Mouse (Mus musculus) heart, adult 2 months (tissue): ENCODE data around the gene Dgkz.

Experiments
- CTCF ChIP-seq: fragments of 200-600 bp; IDR thresholded peaks from 2 replicates; pipeline ENCODE4 v1.8.1; 2022; ENCODE audit warnings: antibody characterized with exemption, mild to moderate bottlenecking, moderate library complexity
- EP300 ChIP-seq: fragments of 200-500 bp; IDR thresholded peaks from 2 replicates; pipeline ENCODE4 v1.6.1; 2011; ENCODE audit warnings: low read depth, low read length, control low read depth; ENCODE audit not compliant: insufficient read depth
- POLR2A ChIP-seq: fragments of 200-500 bp; IDR thresholded peaks from 2 replicates; pipeline ENCODE4 v1.6.1; 2011; ENCODE audit warnings: mild to moderate bottlenecking, low read depth, low read length, control low read depth; ENCODE audit not compliant: insufficient read depth

- TF ChIP-seq POLR2A (no peak), CTCF (no peak), EP300 (no peak)
Measured at GRCm38 (mm10) chr2:91939303-91939935, 36.2 kb downstream of the Dgkz start.
